Comparison of ENCODE assay signal across 8 mouse cellular contexts in genomic region chr19:6018142-6019089, GRCm38 (mm10). TPM values are rescaled to one million over a fixed set of nuclear protein-coding genes. Genes with fewer than 3 reads are reported as not detected.
DNase-seq lines count a peak whose midpoint lies in the region.

No protein-coding gene starts in this region.

- intact Hi-C loops in gastrocnemius, postnatal 36 days (cut with DNase I): loop anchor here (1.0 to 5.0 kb wide), 2 partner anchors 52 to 96 kb away; partner anchors contain the start of gene Cdc42ep2

- DNase-seq in CD4-positive, CD25-positive, alpha-beta regulatory T cell, adult 2 months (ENCODE audit: low read depth, low spot score): peak; percentile 94
- DNase-seq in R1 (ENCODE audit: low read depth, low spot score): peak; percentile 96
- DNase-seq in cerebellum, postnatal 36 days: peak; percentile 89 to 92
- DNase-seq in gastrocnemius, postnatal 36 days: peak; percentile 86 to 91
- peak; percentile 93 for DNase-seq in layer of hippocampus, adult 9-10 months (ENCODE audit: low spot score)
- peak; percentile 95 for DNase-seq in lung, postnatal 10 days
- DNase-seq in right cerebral cortex, postnatal 36 days (ENCODE audit: low spot score in 2 of 2): peak; percentile 76
- DNase-seq in urinary bladder, postnatal 4 days (ENCODE audit: low spot score in 2 of 2): peak; percentile 66 to 90

RNA-seq across cellular contexts. Expression of gene Capn1, which starts 2.7 kb away (rescaled TPM):
- total RNA-seq in gastrocnemius, postnatal 36 days (2021): 10 to 100 TPM; 82.6 to 95.2 TPM

RNA-seq across cellular contexts. Expression of gene Syvn1, which starts 28.0 kb away (rescaled TPM):
- 10 to 100 TPM; 14.4 to 15.8 TPM for total RNA-seq in gastrocnemius, postnatal 36 days (2021)

RNA-seq across cellular contexts. Expression of gene Slc22a20, which starts 32.5 kb away (rescaled TPM):
- not detected for total RNA-seq in gastrocnemius, postnatal 36 days (2021)

RNA-seq across cellular contexts. Expression of gene Mrpl49, which starts 39.2 kb away (rescaled TPM):
- total RNA-seq in gastrocnemius, postnatal 36 days (2021): 10 to 100 TPM; 25.8 TPM

RNA-seq across cellular contexts. Expression of gene Fau, which starts 39.2 kb away (rescaled TPM):
- 100 to 1,000 TPM; 333 to 400 TPM for total RNA-seq in gastrocnemius, postnatal 36 days (2021)

Comparison
In these comparisons a context has a peak if more than half of its experiments do, and no peak if none do; other contexts are left out.
1. Peak in every context shown above with its lines: DNase-seq.